Mouse (Mus musculus) midbrain, embryonic 14.5 days (tissue): ENCODE measurements around the gene Grhl1. TPM values are rescaled to one million over a fixed set of nuclear protein-coding genes. Genes with fewer than 3 reads are reported as not detected.
A peak's percentile ranks its signal among the peaks of the same experiment; 100 is the strongest.

Experiments used
- ATAC-seq: fragments of 200-750 bp; cut with Nextera tagmentation; 2 replicates; pipeline ENCODE4 v1.8.0; 2017; ENCODE audit warnings: moderate number of reproducible peaks, moderate library complexity; ENCODE audit not compliant: low FRiP score, low TSS enrichment
- DNase-seq: peaks from one replicate; pipeline ENCODE4 v3.0.0-alpha.2; 2015
- H3K27ac ChIP-seq: fragments of 300-500 bp; sonication (generic); replicated peaks from 2 replicates; pipeline ENCODE4 v1.5.1; 2014; ENCODE audit warnings: mild to moderate bottlenecking, low read depth, low read length, moderate library complexity
- H3K27me3 ChIP-seq: fragments of 300-500 bp; sonication (generic); 2 replicates; pipeline ENCODE4 v1.6.1; 2014; ENCODE audit warnings: low read length, control low read depth, mixed read lengths; ENCODE audit not compliant: control insufficient read depth, insufficient read depth
- H3K36me3 ChIP-seq: fragments of 300-500 bp; sonication (generic); 2 replicates; pipeline ENCODE4 v1.6.1; 2014; ENCODE audit warnings: low read length, control low read depth; ENCODE audit not compliant: control insufficient read depth, insufficient read depth
- H3K4me1 ChIP-seq: fragments of 300-500 bp; sonication (generic); 2 replicates; pipeline ENCODE4 v1.6.1; 2014; ENCODE audit warnings: mild to moderate bottlenecking, antibody characterized with exemption, low read length, control low read depth; ENCODE audit not compliant: control insufficient read depth, insufficient read depth
- H3K4me2 ChIP-seq: fragments of 300-500 bp; sonication (generic); 2 replicates; pipeline ENCODE4 v1.6.1; 2014; ENCODE audit warnings: mild to moderate bottlenecking, low read length, moderate library complexity
- H3K4me3 ChIP-seq: fragments of 300-500 bp; sonication (generic); replicated peaks from 2 replicates; pipeline ENCODE4 v1.5.1; 2014; ENCODE audit warnings: low read depth, low read length
- H3K9ac ChIP-seq: fragments of 300-500 bp; sonication (generic); replicated peaks from 2 replicates; pipeline ENCODE4 v1.6.1; 2014; ENCODE audit warnings: mild to moderate bottlenecking, low read length, moderate library complexity
- H3K9me3 ChIP-seq: fragments of 300-500 bp; sonication (generic); 2 replicates; pipeline ENCODE4 v1.6.1; 2016; ENCODE audit warnings: low read length, control low read depth, mixed read lengths; ENCODE audit not compliant: control insufficient read depth
- WGBS: fragments of 180-500 bp; shearing (Covaris S2); extraction: QIAGEN DNeasy Blood & Tissue Kit; methylation state at CpG from one replicate; pipeline ENCODE4 v1.1.7; 2014; 5-methylcytosine and 5-hydroxymethylcytosine counted together
- polyA plus RNA-seq: library from polyadenylated mRNA; unstranded; fragments of >200 nt; fragmentation: Nextera tagmentation; extraction: Ambion mirVana; gene quantifications from 2 replicates; pipeline ENCODE4 v1.2.1, GENCODE M21; 2014

Grhl1 gene
- polyA plus RNA-seq, 1 experiment from 2014 or later, result 0.66 TPM

DNA sequence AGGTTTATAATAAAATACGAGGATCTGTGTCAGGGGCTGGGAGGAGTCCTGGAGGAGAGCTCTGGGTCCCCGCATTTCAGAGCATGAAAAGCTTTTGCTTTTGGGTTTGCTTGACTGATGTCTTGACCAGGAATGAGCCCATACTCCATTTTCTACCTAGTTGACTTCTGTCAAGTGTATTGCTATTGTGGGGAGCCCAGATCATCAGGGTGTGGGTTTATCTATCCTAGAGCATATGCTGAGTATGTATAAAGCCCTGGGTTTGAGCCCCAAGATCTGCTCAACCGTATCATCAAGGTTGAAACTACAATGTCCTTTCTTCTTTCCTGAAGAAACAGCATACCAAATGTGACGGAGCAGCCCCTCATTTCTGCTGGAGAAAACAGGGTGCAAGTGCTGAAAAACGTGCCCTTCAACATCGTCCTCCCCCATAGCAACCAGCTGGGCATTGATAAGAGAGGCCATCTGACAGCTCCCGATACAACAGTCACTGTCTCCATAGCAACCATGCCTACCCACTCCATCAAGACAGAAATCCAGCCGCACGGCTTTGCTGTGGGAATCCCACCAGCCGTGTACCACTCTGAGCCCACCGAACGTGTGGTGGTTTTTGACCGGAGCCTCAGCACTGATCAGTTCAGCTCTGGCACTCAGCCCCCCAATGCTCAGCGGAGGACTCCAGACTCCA, 9.1 kb downstream of the Grhl1 start:
- ATAC-seq (no peak), DNase-seq (peak; percentile 40)
- H3K4me3 ChIP-seq, result no peak overlapping the region
- no peak overlapping the region for H3K4me2 ChIP-seq
- H3K9me3 ChIP-seq, result no peaks in the 10 kb centered on the region
- no peak overlapping the region for H3K27ac ChIP-seq
- no peak overlapping the region for H3K9ac ChIP-seq
- no peaks in the 10 kb centered on the region for H3K36me3 ChIP-seq
- 0 out of 2 replicates have a peak, but pooled peaks cover 3% of the 10 kb centered on the region for H3K4me1 ChIP-seq
- no peaks in the 10 kb centered on the region for H3K27me3 ChIP-seq
- WGBS, result 68% methylated on average over 14 of the region's 14 CpGs

DNA sequence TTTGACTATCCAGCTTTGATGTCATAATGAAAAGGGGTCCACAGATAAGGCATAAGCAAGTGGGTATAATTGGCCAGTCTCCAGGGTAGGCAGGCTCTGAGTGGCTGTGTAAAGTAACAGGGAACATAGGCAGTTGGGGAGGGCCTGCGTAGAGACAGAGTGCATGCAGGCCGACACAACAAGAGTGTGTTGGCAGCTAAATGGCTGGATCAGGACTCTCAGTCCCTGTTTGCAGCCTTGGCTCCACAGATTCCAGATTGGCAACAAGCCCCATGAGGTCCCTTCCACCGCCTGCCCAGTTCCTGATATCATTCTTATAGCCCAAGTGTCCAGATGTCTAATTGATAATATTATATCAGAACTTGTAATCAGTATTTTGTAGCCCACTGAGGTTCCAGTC, 11.6 kb downstream of the Grhl1 start:
- Histone ChIP-seq H3K4me3 (no peak overlapping the region), H3K27me3 (no peaks in the 10 kb centered on the region), H3K9ac (no peak overlapping the region), H3K36me3 (no peaks in the 10 kb centered on the region), H3K27ac (no peak overlapping the region), H3K4me2 (no peak overlapping the region), H3K9me3 (no peaks in the 10 kb centered on the region), H3K4me1 (0 out of 2 replicates have a peak, but pooled peaks cover 3% of the 10 kb centered on the region)
- 84% methylated on average over 3 of the region's 3 CpGs for WGBS
- no peak for ATAC-seq
- no peak for DNase-seq

DNA sequence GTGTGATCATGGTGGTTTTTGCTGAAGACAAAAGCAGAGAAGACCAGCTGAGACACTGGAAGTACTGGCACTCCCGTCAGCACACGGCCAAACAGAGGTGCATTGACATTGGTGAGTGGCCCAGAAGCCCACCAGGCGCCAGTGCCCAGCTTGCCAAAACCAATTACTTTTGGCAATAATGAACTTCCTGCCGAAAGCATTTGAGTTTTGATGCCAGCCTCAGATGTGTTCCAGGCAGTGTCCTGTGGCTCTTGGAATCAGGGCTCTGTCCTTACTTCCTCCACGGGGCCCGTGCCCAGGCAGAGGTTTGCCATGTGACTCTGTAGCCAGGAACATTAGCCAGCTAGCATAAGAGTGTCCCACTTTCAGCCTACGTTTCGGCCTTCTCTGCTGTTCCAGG, 12.8 kb downstream of the Grhl1 start:
- no peak overlapping the region for H3K4me2 ChIP-seq
- WGBS, result 87% methylated on average over 8 of the region's 8 CpGs
- no peaks in the 10 kb centered on the region for H3K27me3 ChIP-seq
- H3K4me3 ChIP-seq, result no peak overlapping the region
- H3K4me1 ChIP-seq, result 0 out of 2 replicates have a peak, but pooled peaks cover 3% of the 10 kb centered on the region
- DNase-seq (no peak), ATAC-seq (no peak)
- no peak overlapping the region for H3K9ac ChIP-seq
- no peaks in the 10 kb centered on the region for H3K9me3 ChIP-seq
- no peak overlapping the region for H3K27ac ChIP-seq
- no peaks in the 10 kb centered on the region for H3K36me3 ChIP-seq

DNA sequence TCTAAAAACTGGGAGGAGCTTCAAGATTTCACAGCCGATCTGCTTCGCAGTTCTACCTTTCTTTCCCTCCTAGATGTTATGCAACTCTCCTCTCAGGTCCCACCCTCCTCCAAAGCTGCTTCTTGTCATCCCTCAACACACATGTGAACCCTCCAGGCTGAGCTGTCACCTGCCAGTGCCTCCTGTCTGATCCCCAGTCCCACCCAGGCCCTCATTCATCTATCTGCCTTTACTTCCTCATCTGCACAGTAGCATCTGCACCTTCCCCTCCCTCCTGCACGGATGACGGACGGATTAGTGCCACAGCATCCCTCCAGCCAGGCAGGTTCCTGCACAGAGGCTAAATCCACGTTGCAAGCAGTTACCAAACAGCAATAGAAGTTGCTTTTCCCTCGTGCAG, 14.1 kb downstream of the Grhl1 start:
- no peaks in the 10 kb centered on the region for H3K36me3 ChIP-seq
- H3K9me3 ChIP-seq, result no peaks in the 10 kb centered on the region
- no peak overlapping the region for H3K9ac ChIP-seq
- ATAC-seq (no peak), DNase-seq (no peak)
- H3K4me1 ChIP-seq, result 0 out of 2 replicates have a peak, but pooled peaks cover 2% of the 10 kb centered on the region
- WGBS, result 67% methylated on average over 7 of the region's 7 CpGs
- no peak overlapping the region for H3K4me2 ChIP-seq
- H3K27ac ChIP-seq, result no peak overlapping the region
- no peaks in the 10 kb centered on the region for H3K27me3 ChIP-seq
- H3K4me3 ChIP-seq, result no peak overlapping the region

DNA sequence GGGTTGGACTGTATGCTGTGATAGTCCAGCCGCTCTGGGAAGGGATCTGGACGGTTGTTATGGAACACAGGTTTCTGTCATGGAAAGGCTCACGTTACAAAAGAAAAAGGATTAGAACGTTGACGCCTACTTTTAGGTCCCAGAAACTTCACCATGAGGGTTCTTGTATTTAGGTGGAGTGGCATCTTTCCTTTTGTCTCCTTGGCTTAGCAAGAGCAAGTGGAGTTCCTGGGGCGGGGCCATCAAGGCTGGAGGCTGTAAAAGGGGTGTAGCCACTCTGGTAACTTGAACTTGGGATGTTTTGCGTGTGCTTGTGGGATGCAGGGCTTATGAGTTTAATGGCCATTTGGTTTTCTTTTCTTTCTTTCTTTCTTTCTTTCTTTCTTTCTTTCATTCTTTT, 18.3 kb downstream of the Grhl1 start:
- Histone ChIP-seq H3K4me1 (no peaks in the 10 kb centered on the region), H3K4me3 (no peak overlapping the region), H3K36me3 (no peaks in the 10 kb centered on the region), H3K27ac (no peak overlapping the region), H3K9ac (no peak overlapping the region), H3K9me3 (no peaks in the 10 kb centered on the region), H3K4me2 (no peak overlapping the region), H3K27me3 (no peaks in the 10 kb centered on the region)
- ATAC-seq, result no peak
- 71% methylated on average over 7 of the region's 7 CpGs for WGBS
- DNase-seq, result no peak

DNA sequence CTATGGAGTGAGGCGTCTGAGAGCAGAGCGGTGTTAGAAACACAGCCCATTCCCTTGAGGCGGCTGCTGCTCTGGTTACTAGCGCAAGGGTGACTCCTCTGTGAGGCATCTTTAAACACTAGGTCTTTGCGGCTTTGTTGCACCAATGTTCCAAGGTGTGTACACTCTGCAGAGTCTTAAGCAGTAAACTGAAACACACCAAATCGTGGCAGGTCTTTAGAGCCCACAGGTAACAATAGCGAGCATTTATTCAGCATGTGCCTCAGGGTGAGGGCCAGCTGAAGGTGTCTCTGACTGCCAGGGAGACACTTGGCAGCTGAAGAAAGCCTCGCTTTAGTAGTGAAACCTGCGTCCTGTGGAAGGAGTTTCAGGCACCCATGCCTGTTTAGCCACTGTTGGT, 20.0 kb downstream of the Grhl1 start:
- Histone ChIP-seq H3K36me3 (no peaks in the 10 kb centered on the region), H3K4me1 (no peaks in the 10 kb centered on the region), H3K27ac (no peak overlapping the region), H3K9me3 (no peaks in the 10 kb centered on the region), H3K4me2 (no peak overlapping the region), H3K9ac (no peak overlapping the region), H3K27me3 (no peaks in the 10 kb centered on the region), H3K4me3 (no peak overlapping the region)
- DNase-seq, result no peak
- ATAC-seq, result no peak
- WGBS, result 85% methylated on average over 9 of the region's 9 CpGs

DNA sequence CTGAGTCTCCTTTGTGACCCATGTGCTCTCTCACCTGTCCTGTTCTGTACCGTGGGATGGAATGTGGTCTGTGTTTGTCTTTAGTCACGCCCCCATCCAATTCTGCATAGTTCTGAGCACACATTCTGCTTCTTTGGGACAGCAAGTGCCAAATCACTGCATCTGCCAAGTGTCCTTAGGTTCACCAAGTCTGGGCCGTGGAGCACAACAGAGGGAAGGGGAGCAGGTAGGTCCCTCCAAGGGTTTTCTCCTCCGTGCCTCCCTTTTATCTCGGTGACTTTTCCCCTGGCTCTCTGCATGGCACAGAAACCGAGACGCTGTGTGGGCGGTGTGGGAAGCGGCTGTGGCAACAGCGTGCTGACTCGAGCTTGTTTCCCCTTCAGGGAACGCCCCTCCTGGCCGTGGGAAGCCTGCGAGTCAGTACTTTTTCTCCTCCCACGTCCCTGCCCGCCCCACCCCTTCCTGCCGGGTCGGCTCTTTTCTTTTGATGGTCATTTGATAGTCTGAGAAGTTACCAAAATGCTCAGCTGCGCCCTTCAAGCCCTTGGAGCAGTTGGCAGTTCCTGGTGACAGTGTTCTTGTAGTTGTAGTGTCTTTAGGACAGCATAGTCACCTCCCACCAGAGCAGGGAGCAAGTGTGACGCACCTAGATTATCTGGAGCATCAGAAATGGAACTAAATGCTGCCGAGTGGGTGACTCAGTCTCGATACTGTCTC, 21.0 kb downstream of the Grhl1 start:
- ATAC-seq (no peak), DNase-seq (peak; percentile 13)
- no peaks in the 10 kb centered on the region for H3K27me3 ChIP-seq
- H3K4me1 ChIP-seq, result no peaks in the 10 kb centered on the region
- H3K36me3 ChIP-seq, result no peaks in the 10 kb centered on the region
- no peak overlapping the region for H3K27ac ChIP-seq
- H3K4me2 ChIP-seq, result peak overlapping the region; percentile 28; the same call in 1 of the 2 replicates
- no peak overlapping the region for H3K4me3 ChIP-seq
- WGBS, result 26% methylated on average over 22 of the region's 22 CpGs
- H3K9ac ChIP-seq, result no peak overlapping the region
- H3K9me3 ChIP-seq, result no peaks in the 10 kb centered on the region

DNA sequence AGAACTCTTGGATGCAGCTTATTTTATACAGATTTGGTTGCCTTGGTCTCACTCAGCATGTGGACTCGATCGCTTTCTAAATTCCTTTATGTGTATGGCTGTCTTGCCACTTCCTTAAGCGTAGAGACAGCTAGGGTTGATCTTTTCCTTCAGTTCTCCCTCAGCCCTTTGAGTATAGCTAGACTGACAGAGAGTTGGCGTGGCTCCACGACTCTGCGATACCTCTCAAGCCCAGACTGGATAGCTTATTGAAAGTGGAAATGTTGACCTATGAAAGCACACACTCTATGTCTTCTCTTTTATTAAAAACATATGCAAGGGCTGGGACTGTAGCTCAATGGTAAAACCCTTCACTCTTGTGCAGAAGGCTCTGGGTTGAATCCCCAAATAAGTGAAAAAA, 25.3 kb downstream of the Grhl1 start:
- H3K4me1 ChIP-seq, result no peaks in the 10 kb centered on the region
- no peak overlapping the region for H3K4me2 ChIP-seq
- ATAC-seq, result no peak
- no peaks in the 10 kb centered on the region for H3K9me3 ChIP-seq
- H3K36me3 ChIP-seq, result no peaks in the 10 kb centered on the region
- no peaks in the 10 kb centered on the region for H3K27me3 ChIP-seq
- 85% methylated on average over 6 of the region's 6 CpGs for WGBS
- no peak overlapping the region for H3K27ac ChIP-seq
- H3K4me3 ChIP-seq, result no peak overlapping the region
- no peak for DNase-seq
- H3K9ac ChIP-seq, result no peak overlapping the region

DNA sequence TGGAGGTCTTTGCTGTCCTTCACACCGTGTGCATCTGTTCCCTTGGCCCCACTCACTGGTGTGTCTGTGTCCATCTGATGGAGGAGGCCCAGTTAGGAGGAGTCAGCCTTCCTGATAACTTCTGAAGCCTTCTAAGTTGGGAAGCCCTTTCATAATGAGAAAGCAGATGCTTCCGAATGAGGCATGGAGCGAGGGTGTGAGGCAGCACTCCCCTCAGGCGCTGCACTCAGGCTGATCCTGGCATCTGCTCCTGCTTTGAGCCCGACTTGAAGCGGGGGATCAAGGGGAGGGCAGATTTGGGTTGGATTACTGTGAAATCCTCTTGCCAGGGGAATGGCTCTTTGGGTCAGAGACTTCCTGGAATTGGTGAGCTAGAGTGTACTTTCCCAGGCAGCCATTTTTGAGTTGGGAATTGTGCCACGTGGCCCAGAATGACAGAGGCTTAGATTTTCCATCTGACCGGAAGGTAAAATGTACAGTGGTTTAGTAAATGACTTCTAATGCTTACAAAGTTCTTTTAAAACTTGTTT, 27.3 kb downstream of the Grhl1 start:
- WGBS, result 62% methylated on average over 8 of the region's 8 CpGs
- Histone ChIP-seq H3K4me2 (no peak overlapping the region), H3K27me3 (no peaks in the 10 kb centered on the region), H3K4me3 (no peak overlapping the region), H3K36me3 (no peaks in the 10 kb centered on the region), H3K4me1 (no peaks in the 10 kb centered on the region), H3K27ac (no peak overlapping the region), H3K9me3 (no peaks in the 10 kb centered on the region), H3K9ac (no peak overlapping the region)
- ATAC-seq (no peak), DNase-seq (no peak)
